Mouse (Mus musculus): ENCODE measurements around the gene Cxcl3. TPM values are rescaled to one million over a fixed set of nuclear protein-coding genes. Genes with fewer than 3 reads are reported as not detected.

The Cxcl3 gene
- polyA plus RNA-seq (2021; fragmentation: Nextera tagmentation), result not detected in 2 replicates
- long read RNA-seq, experiment 1, result 0 reads
- long read RNA-seq, experiment 2, result 0 reads

GRCm38 (mm10) chr5:90785659-90786588 is at the start of gene Cxcl3:
Gene Cxcl3 (plus strand): TSS chr5:90786103.

GRCm38 (mm10) chr5:90759077-90760065 is 26.5 kb upstream of the Cxcl3 start, which contains the start of gene Cxcl5:
Gene Cxcl5 (plus strand): TSS chr5:90759360.

GRCm38 (mm10) chr5:90768218-90768617 is 17.7 kb upstream of the Cxcl3 start, which contains the start of gene Ppbp:
Gene Ppbp (plus strand): TSS chr5:90768518.

GRCm38 (mm10) chr5:90771880-90772653 is 13.8 kb upstream of the Cxcl3 start, which contains the start of gene Pf4:
Gene Pf4 (plus strand): TSS chr5:90772435.

GRCm38 (mm10) chr5:90794195-90794625 is 8.3 kb downstream of the Cxcl3 start, which contains the start of gene Cxcl15:
Gene Cxcl15 (plus strand): TSS chr5:90794534.

Other genes with a start within 250 kb of the Cxcl3 start
- gene 5830473C10Rik, start 225.0 kb upstream of the Cxcl3 start, polyA plus RNA-seq (2021; fragmentation: Nextera tagmentation), result not detected in 2 replicates
- gene Rassf6, start 145.4 kb upstream of the Cxcl3 start, polyA plus RNA-seq (2021; fragmentation: Nextera tagmentation), result 0.43 and 0.61 TPM in 2 replicates
- 0.45 and 1.4 TPM in 2 replicates for gene Cxcl5, start 26.7 kb upstream of the Cxcl3 start, polyA plus RNA-seq (2021; fragmentation: Nextera tagmentation)
- gene Ppbp, start 17.6 kb upstream of the Cxcl3 start, polyA plus RNA-seq (2021; fragmentation: Nextera tagmentation), result not detected in 2 replicates
- gene Pf4, start 13.7 kb upstream of the Cxcl3 start, polyA plus RNA-seq (2021; fragmentation: Nextera tagmentation), result 14.3 TPM in 2 replicates
- gene Cxcl15, start 8.4 kb downstream of the Cxcl3 start, polyA plus RNA-seq (2021; fragmentation: Nextera tagmentation), result not detected in 2 replicates
- gene Cxcl1, start 105.1 kb downstream of the Cxcl3 start, polyA plus RNA-seq (2021; fragmentation: Nextera tagmentation), result 0.05 TPM in 1 of 2 replicates, not detected in the other
- not detected in 2 replicates for gene Cxcl2, start 117.8 kb downstream of the Cxcl3 start, polyA plus RNA-seq (2021; fragmentation: Nextera tagmentation)
- gene Mthfd2l, start 145.0 kb downstream of the Cxcl3 start, polyA plus RNA-seq (2021; fragmentation: Nextera tagmentation), result 6.9 and 32.8 TPM in 2 replicates
- gene Epgn, start 241.4 kb downstream of the Cxcl3 start, polyA plus RNA-seq (2021; fragmentation: Nextera tagmentation), result 0.10 TPM in 1 of 2 replicates, not detected in the other

All from left cerebral cortex, adult 6 months (tissue).